Mouse (Mus musculus) lung, adult 2 months (tissue): ENCODE results near the gene Mff. TPM values are rescaled to one million over a fixed set of nuclear protein-coding genes. Genes with fewer than 3 reads are reported as not detected.

Experiments used
- DNase-seq: peaks from one replicate; pipeline ENCODE4 v3.0.0; 2022
- H3K4me1 ChIP-seq: fragments of 200-500 bp; 2 replicates; pipeline ENCODE4 v1.6.1; 2011; ENCODE audit warnings: low read length; ENCODE audit not compliant: control insufficient read depth, insufficient read depth
- H3K4me3 ChIP-seq: fragments of 200-500 bp; replicated peaks from 2 replicates; pipeline ENCODE3; 2011; ENCODE audit warnings: low read depth, mild to moderate bottlenecking, control low read depth, low read length; ENCODE audit errors: extremely low read depth
- CTCF ChIP-seq: fragments of 200-500 bp; IDR thresholded peaks from 2 replicates; pipeline ENCODE4 v1.5.1; 2011; ENCODE audit warnings: mild to moderate bottlenecking, low read length, control low read depth; ENCODE audit not compliant: insufficient read depth
- POLR2A ChIP-seq: fragments of 200-500 bp; IDR thresholded peaks from 2 replicates; pipeline ENCODE4 v1.6.1; 2011; ENCODE audit warnings: low read depth, mild to moderate bottlenecking, control low read depth, low read length, borderline replicate concordance; ENCODE audit errors: extremely low read depth
- WGBS: fragments of 180-500 bp; shearing (Covaris S2); methylation state at CpG from one replicate; pipeline ENCODE4 v1.1.7; 2018; 5-methylcytosine and 5-hydroxymethylcytosine counted together
- polyA plus RNA-seq: library from polyadenylated mRNA; depleted of rRNA; stranded (reverse); fragments of >200 nt; gene quantifications from 2 replicates; pipeline ENCODE4 v1.2.3, GENCODE M21; 2012; rRNA removed

Mff gene
- 44.8 and 59.1 TPM in 2 replicates for polyA plus RNA-seq

DNA sequence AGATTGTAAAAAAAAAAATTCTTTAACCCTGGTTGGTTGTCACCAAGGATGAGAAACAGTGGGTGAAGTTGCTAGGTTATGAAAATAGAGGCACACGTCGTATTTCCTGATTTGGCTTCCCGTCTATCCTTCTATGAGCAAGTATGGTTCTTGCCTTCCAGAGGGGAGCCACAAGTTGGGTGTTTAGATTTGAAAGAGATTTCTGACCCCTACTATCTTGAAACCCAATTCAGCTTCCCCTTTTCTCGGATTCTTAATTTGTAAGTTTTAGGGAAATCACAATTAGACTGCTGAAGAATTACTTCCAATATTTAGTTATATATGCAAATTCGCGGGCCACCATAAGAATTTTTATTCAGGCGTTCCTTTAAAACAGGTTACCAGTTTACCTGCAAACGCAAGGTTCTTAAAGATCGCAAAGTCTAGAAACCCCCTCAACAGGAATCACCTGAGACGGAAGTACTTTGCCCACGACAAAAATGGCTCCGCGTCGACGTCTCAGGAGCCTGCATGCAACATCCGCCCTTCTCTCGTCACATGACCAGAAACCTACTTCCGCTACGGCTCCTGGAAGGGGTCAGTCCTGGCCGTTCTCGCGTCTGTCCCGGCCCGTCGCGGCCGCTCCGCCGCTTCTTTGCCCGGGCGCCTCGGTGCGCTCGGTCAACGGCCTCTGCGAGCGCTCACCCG is at the start of gene Mff:
Gene Mff, plus strand, starts transcription at position 552 of the 687 bp plus-strand sequence.
- 9% methylated on average over 38 of the region's 38 CpGs for WGBS
- Histone ChIP-seq H3K4me1 (no peaks in the 10 kb centered on the region), H3K4me3 (peak within 1 kb of the TSS; percentile 78)
- DNase-seq = peak; percentile 94
- TF ChIP-seq POLR2A = peak; percentile 87; the same call in 1 of the 2 replicates
- no peak for TF ChIP-seq CTCF

DNA sequence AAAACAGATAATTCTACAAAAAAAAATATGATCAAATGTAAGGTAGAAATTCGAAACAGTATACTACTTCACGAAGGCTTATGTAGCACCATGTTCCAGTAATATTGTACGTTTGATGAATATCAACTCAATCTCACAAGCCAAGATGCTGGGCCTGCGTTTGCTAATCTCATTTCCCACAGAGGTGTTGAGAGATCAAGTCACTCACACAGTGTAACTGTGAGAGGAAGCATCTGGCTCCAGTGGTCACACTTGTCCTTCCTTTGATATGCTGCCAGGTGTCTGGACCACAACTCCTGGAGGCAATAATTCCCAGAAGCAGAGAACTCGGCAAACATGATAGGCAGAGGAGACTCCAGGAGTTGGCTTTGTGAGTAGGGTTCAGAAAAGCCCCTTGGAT is 38.4 kb upstream of the Mff start:
- Histone ChIP-seq H3K4me3 (no peak overlapping the region), H3K4me1 (no peaks in the 10 kb centered on the region)
- no peak for DNase-seq
- no peak for TF ChIP-seq CTCF
- TF ChIP-seq POLR2A = no peak
- WGBS = 55% methylated on average over 5 of the region's 5 CpGs

DNA sequence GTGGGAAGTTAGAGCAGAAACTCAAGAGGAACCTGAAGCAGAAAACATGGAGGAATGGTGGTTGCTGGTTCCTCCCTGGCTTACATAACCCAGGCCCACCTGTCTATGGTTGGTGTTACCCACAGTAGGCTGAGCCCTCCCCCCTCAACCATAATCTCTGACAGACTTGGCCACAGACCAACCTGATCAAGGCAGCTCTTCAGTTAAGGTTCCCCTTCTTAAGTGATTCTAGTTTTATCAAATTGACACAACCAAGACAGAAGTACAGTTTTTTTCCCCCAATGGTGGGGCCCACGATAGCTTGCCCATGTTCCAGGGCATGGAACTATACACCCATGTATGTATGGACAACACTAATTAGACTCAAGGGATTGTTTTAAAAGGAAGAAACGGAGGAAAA is 37.8 kb upstream of the Mff start:
- TF ChIP-seq POLR2A (no peak), CTCF (no peak)
- DNase-seq = no peak
- no peaks in the 10 kb centered on the region for H3K4me1 ChIP-seq
- H3K4me3 ChIP-seq = no peak overlapping the region
- WGBS = 80% methylated on average over 2 of the region's 2 CpGs

GRCm38 (mm10) chr1:82687931-82688330 is 36.8 kb upstream of the Mff start:
- Histone ChIP-seq H3K4me1 (no peaks in the 10 kb centered on the region), H3K4me3 (no peak overlapping the region)
- DNase-seq = no peak
- WGBS = 86% methylated on average over 6 of the region's 6 CpGs
- TF ChIP-seq POLR2A (no peak), CTCF (no peak)

DNA sequence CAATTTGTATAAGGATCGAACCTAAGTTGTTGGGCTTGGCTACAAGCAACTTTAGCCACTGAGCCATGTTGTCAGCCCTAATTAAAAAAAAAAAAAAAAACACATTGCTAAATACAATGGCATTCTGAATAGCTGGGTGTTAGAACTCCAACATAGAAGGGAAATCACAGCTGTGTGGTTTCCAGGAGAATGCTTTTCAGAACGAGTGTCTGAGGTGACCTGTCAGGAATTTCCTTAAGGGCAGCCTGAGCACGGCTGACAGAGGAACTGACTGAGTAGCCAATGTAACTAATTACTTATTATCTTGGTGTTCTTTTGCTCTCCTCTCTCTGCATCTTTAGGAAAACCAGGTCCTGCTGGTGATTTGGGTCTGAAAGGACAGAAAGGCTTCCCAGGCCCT is 28.8 kb upstream of the Mff start:
- 35% methylated on average over 3 of the region's 3 CpGs for WGBS
- no peak for DNase-seq
- Histone ChIP-seq H3K4me3 (no peak overlapping the region), H3K4me1 (no peaks in the 10 kb centered on the region)
- TF ChIP-seq CTCF (no peak), POLR2A (no peak)

DNA sequence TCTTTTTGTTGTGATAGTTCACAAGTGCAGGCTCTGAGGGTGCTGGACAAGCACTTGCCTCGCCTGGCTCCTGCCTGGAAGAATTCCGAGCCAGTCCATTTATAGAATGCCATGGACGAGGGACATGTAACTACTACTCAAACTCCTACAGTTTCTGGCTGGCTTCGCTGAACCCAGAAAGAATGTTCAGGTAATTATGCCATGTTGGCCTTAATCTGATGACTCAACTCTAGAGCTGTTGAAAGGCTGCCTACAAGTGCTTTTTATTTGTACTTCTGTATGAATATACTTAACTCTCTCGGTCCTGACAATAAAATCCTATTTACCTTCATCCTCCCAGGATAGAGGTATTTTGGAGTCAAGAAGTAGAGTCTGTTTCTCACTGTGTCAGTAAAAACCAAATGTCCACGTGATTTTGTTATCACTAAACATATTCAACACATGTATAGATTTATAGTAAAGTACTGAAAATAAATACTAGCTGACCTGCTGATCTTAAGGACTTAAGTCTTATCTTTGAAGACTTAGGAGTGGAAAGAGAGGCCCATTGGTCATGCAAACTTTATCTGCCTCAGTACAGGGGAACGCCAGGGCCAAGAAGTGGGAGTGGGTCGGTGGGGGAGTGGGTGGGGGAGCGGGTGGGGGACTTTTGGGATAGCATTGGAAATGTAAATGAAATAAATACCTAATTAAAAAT is 6.7 kb upstream of the Mff start:
- Histone ChIP-seq H3K4me3 (no peak overlapping the region), H3K4me1 (no peaks in the 10 kb centered on the region)
- DNase-seq = peak; percentile 34
- TF ChIP-seq CTCF = no peak
- TF ChIP-seq POLR2A = no peak
- WGBS = 54% methylated on average over 9 of the region's 9 CpGs

DNA sequence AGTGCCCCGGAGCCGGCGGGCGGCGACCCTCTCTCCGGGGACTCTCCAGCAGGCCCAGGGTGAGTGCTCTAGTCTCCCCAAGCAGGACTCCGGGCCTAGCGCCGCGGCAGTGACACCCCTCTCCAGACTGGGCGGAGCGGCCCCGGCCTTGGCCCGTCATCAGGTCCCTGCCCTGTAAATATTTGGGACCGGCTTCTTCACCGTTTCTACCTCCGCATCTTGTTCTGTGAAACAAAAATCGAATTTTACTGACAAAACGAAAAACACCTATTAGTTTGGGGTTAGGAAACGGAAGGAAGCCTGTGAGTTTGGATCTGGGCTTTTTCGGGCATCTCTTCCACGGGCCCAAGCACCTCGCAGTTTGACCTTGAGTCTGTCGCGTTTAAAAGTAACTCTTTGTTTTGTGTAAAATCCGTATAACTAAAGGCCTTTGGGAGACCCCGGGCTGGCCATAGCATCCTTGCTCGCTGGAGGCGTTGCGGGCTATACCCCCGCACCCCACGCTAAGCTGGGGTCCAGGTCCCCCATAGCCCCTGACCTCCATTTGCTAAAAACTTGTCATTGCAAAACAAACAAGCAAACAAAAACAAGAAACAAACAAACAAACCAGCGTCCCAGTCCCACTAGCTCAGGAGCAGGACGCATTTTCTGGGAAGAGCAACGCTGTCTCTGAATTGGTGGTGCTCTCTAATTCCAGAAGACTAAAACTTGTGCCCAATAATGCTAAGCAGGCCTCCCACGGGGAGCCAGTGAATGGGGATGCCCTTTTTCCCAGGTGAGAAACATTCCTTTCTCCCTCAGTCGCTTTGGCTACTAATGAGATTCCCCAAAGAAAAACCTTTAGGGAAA is 560 bp downstream of the Mff start:
- H3K4me1 ChIP-seq = no peaks in the 10 kb centered on the region
- WGBS = 2% methylated on average over 37 of the region's 37 CpGs
- no peak for DNase-seq
- peak overlapping the region; percentile 78 for H3K4me3 ChIP-seq
- TF ChIP-seq CTCF = no peak
- TF ChIP-seq POLR2A = no peak

GRCm38 (mm10) chr1:82725875-82726185 is 1.1 kb downstream of the Mff start:
- Histone ChIP-seq H3K4me3 (no peak overlapping the region), H3K4me1 (no peaks in the 10 kb centered on the region)
- WGBS = 39% methylated on average over 4 of the region's 4 CpGs
- TF ChIP-seq POLR2A (no peak), CTCF (no peak)
- DNase-seq = no peak

DNA sequence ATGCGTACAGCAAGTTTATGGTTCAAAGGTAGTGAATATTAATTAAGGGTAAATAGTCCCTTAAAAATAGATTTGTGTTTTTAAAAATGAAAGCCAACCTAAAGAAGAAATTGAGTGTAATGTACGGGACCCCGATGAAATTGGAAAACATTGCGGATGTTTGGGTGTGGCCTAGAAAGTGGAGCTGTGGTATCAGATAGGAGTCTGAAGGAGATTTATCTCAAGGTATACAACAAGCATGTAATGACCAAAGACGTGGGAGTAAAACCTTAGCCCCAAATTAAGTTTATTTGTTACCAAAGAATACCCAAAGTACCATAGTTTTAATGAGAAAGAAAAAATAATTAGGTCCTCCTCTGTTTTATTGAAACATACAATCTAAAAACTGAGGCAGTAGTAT is 1.8 kb downstream of the Mff start:
- TF ChIP-seq CTCF (no peak), POLR2A (no peak)
- Histone ChIP-seq H3K4me3 (no peak overlapping the region), H3K4me1 (no peaks in the 10 kb centered on the region)
- 85% methylated on average over 5 of the region's 5 CpGs for WGBS
- no peak for DNase-seq

DNA sequence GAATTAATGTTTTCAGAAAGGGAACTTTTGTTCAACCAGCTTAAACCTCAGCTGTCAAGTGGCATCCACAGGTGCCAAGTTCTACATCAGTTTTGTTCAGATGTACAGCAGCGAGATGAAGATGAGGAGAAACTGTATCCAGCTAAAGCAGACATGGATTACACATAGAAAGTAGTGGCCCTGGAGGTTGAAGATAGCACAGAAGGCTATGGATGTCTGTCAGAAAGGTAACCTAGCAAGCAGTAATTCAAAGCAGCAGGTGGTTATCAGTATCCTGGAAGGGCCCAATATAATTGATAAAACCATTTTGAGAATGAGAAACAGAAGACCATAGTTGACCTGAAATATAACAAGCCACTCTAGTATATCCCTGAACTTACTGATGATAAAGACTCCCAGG is 8.7 kb downstream of the Mff start:
- DNase-seq = no peak
- TF ChIP-seq POLR2A = no peak
- no peak for TF ChIP-seq CTCF
- Histone ChIP-seq H3K4me3 (no peak overlapping the region), H3K4me1 (no peaks in the 10 kb centered on the region; the same call in 1 of the 2 replicates)
- WGBS = 98% methylated on average over 1 of the region's 1 CpGs
